Mouse (Mus musculus): Measurements from ENCODE around the gene Snx20.

The Snx20 gene

DNA sequence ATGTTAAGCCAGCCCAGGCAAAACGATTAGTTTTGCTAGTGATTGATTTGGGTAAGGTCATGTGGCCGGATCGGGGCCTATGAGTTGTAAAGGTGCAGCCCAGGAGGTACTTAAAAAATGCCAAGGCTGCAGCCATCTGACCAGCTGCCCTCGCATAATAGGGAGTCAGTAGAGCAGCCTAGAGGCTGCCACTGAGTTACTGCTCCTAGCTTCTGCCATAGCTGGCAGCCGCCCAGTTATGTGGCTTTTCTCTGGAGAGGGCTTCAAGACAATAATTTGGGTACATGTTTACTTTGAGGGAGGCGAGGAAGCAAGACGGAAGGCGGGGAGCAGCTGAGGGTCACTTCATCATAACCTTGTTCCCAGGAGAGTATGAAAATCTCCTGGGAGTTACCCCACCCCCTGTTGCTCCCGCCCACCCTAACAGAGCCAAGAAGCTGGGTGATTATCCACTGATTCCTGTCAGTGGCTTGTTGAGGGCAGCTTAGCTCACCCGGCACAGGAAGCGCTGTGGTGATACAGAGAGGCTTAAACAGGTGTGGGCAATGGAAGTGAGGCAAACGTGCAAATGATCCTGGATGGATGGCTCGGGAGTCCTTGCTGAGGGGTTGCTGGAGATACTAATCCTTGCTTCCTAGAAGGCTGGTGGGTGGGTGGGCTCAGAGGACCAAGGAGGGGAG is 30.4 kb downstream of the Snx20 start:
- in situ Hi-C loops (cut with MboI, MseI), result no loop called here

GRCm38 (mm10) chr8:88604065-88605038 is 31.6 kb downstream of the Snx20 start:
- in situ Hi-C loops (cut with MboI, MseI), result no loop called here

DNA sequence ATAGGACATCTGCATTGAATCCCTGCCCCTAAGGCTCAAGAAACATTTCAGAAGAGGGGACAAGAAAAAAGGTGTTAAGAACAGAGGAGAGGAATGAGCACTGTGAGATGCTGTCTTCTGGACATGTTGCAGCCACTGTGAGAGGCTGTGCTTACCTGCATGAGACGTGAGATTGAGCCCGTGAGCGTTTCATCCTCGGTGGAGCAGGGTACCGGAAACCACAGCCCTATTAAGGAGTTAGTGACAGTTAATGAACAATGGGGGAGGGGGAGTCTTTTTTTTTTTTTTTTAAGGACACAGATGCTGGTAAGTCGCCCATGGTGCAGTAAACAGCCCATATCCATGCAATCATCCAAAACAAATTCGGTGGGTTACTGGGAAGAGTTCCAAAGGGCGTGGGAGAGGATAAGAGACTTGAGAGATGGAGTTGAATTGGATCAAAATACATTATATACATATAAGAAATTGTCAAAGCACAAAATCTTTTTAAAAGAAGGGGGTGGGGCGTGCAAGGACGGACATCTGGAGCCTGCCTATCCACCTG is 32.4 kb downstream of the Snx20 start:
- in situ Hi-C loops (cut with MboI, MseI), result no loop called here

- in situ Hi-C loops (cut with MboI, MseI), result no loop called here
Measured at GRCm38 (mm10) chr8:88599491-88599890, 36.4 kb downstream of the Snx20 start.

DNA sequence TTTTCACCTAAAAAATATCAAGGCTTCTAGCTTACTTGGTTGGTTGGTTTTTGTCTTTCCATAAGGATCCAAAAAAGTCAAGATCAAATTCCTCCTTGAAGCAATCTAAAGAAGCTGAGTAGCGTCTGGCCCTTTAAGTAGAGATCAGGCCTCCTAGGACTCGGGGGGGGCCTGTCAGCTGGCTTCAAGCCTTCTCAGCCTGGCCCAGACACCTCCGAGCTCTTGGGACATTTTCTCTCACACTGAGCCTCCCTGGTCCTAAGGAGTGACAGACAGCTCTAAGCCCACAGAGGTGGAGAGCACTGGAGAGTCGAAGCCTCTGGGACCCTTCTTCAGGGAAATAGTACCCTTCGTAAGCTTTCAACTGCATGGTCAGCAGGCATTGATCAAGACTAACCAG is 37.4 kb downstream of the Snx20 start:
- in situ Hi-C loops (cut with MboI, MseI), result no loop called here

GRCm38 (mm10) chr8:88596042-88596441 is 39.9 kb downstream of the Snx20 start:
- in situ Hi-C loops (cut with MboI, MseI), result no loop called here

DNA sequence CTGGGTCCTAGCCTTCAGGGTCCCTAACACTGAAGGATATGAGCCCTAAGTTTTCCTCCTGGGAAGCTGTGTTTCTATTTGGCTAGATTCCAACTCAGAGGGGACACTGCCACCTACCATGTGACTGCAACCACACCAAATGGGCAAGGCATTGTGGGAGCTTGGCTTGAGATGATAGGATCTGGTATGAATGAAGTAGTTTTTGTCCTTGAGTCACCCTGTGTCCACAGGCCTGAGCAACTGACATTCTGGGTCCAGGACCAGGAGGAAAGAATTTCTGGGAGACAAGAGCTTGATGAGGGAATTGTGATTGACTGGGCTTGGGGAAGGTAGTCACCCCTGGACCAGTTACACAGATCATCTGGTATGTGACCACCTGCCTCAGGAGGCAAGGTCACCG is 42.0 kb downstream of the Snx20 start:
- in situ Hi-C loops (cut with MboI, MseI), result no loop called here

DNA sequence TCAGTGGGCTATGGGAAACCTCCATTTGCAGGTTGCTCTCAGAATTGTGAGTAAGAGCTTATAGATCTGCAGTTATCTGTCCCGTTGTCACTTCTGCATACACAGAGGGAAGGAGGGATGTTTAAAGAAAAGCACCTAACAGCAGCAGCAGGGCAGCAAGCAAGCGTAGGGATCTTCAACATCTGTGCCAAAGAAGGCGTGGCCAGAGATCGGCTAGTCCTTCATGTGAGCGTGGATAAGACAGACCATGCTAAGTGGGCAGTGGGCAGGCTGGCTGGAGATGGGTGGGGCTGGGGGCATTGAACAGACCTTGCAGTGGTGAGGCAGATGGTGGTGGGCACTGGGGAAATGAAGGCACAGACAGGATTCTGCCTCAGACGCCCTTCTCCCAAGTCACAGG is 45.7 kb downstream of the Snx20 start:
- in situ Hi-C loops (cut with MboI, MseI), result no loop called here

- in situ Hi-C loops (cut with MboI, MseI), result no loop called here
Measured at GRCm38 (mm10) chr8:88588205-88588889, 47.6 kb downstream of the Snx20 start.

DNA sequence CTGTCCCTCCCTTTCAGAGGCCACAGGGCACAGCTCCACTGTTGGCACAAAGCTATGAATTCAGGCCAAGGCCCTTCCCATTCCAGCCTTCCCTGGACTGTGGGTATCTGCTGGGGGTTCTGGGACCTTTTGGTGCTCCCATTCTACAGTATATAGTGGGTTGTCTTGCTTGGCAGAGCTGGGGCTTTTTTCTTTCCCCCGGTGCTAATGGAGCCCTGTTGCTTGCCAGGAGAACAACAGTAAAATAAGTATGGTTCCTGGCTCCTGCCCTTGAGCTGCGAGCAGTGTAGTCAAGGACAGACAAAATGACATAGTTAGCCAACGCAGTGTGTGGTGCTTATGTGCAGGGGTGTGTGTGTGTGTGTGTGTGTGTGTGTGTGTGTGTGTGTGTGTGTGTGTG is 52.1 kb downstream of the Snx20 start:
- in situ Hi-C loops (cut with MboI, MseI), result no loop called here

DNA sequence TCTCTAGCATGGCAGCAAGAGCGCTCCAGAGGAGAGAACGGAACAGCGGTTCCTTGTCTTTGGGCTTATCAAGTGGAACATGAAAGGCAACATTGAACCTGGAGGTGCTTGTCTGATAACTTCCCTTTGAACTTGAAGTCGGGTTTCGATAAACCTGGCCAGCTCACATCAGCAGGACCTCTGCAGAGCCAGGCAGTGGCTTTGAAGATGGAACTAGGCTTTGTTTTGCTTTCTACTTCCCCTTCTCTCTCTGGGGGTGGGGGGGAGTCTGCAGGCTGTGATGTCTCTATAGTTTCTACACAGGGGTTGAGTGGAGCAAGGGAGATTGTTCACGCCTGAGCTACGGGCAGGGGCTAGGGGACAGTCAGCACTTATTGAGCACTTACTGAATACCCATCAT is 55.1 kb downstream of the Snx20 start:
- in situ Hi-C loops (cut with MboI, MseI), result no loop called here

- in situ Hi-C loops (cut with MboI, MseI), result no loop called here
Measured at GRCm38 (mm10) chr8:88579668-88580330, 56.1 kb downstream of the Snx20 start.

DNA sequence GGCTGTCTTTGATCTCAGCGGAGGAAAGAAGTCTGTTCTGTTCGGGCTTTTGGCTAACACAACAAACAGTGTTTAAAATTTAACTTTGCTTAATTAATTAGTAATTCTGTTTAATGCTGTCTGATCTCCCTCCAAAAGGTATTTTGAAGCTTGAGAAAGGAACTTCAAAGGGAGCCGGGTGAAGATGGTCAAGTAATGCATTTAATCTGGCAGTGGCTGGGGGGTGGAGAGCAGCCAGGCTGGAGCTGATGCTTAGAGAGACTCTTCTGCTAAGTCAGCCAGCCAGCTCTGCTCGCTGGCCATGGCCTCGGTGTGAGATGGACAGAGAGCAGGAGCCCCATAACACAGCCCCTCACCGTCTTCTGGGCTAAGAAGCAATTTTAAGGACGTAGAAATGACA is 56.7 kb downstream of the Snx20 start:
- in situ Hi-C loops (cut with MboI, MseI), result no loop called here

- in situ Hi-C loops (cut with MboI, MseI), result no loop called here
Measured at GRCm38 (mm10) chr8:88578413-88579175, 57.3 kb downstream of the Snx20 start.

- in situ Hi-C loops (cut with MboI, MseI), result no loop called here
Measured at GRCm38 (mm10) chr8:88577666-88578065, 58.3 kb downstream of the Snx20 start.
